Mouse (Mus musculus) megakaryocyte-erythroid progenitor cell, adult 5-6 weeks (primary cell): ENCODE results near the gene Krt2. TPM values are rescaled to one million over a fixed set of nuclear protein-coding genes. Genes with fewer than 3 reads are reported as not detected.

ENCODE experiments used
- ATAC-seq: replicated peaks from 2 replicates; pipeline ENCODE4 v1.8.0; 2016; ENCODE audit warnings: mild to moderate bottlenecking, inconsistent platforms; ENCODE audit not compliant: severe bottlenecking, poor library complexity, low FRiP score, low TSS enrichment
- total RNA-seq, 2 experiments: library from RNA; stranded (forward) in 1 of 2; stranded (reverse) in 1 of 2; fragments of 200-1000, 215-1000 nt in 1 of 2; fragments of >200 nt in 1 of 2; fragmentation: Nextera tagmentation in 1 of 2; gene quantifications; 2 replicates each; pipeline ENCODE4 v1.2.3; 2014 to 2017

Gene Krt2
- total RNA-seq (2014; fragmentation: Nextera tagmentation), result not detected in 2 replicates
- not detected in 2 replicates for total RNA-seq (2017)

DNA sequence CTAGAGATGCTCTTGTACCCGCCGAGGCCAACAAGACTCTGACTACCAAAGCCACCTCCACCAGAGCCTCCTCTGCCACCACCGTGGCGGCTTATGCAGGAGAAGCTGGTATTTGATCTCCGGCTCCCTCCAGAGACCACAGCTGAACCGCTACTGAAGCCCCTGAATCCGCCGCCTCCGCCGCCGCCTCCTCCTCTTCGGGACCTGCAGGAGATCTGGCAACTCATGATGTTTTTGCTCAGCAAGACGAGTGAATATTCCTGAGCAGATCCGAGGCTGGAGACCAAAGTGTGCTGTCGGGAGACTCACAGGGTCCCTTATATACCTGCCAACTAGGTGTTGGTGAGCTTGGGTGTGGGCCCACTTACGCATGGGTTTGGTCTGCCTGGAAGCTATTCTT lies at the start of gene Krt2:
TSS of gene Krt2 (minus strand) at position 295 of the 400 bp plus-strand sequence.
- ATAC-seq, result no peak

GRCm38 (mm10) chr15:101866754-101867153 lies 48.8 kb upstream of the Krt2 start:
- no peak for ATAC-seq

DNA sequence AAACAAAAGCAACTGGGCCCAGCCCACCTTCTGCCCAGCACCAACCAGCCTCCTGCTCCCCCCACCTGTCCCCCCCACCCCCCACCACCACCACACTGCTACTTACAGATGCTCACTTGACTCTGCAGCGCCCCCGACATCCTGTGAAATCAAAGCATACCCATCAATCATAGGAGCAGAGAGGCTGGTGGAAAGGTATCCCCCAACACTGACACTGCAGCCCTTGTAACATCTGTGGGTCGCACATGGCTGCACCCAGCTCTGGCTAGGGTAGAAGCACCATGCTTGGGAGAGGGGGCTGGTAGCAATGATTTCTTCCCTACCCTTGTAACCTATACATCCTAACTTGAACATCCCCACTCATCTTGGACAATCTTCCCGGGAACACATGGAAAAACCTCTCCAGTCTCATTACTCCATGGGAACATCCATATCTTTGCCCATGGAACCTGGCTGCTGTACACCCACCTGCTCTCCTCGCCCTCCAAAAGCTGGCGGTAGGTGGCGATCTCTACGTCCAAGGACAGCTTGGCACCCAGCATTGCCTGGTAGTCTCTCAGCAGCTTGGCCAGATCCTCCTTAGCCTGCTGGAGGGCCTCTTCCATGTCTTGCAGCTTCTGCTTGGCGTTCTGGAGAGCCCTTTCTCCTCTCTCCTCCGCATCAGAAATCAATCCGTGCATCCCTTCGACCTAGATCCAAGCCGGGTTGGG lies 42.6 kb upstream of the Krt2 start:
- ATAC-seq, result no peak

GRCm38 (mm10) chr15:101859735-101860170 lies 41.8 kb upstream of the Krt2 start:
- ATAC-seq, result 0 out of 2 replicates have a peak, but pooled peaks have one; percentile 16

- no peak for ATAC-seq
Measured at GRCm38 (mm10) chr15:101858673-101859425, 40.9 kb upstream of the Krt2 start.

DNA sequence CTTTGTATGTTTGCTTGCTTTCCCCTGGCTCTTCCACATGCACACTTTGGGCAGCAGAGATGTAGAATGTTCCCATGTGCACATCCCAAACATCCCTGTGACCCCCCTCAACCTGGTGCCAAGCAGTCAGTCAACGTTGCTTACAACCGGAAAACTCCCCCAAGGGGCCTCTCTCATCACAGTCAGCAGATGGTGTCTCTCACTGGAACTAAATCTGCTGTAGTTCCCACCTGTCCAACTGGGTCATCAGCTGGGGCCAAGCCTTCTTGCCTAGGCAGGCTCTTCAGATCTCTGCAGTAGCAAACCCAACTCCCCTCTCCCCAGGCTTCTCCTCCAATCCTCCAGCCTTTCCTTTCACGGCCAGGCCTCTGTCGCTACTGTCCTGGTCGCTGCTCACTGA lies 38.7 kb upstream of the Krt2 start:
- no peak for ATAC-seq

DNA sequence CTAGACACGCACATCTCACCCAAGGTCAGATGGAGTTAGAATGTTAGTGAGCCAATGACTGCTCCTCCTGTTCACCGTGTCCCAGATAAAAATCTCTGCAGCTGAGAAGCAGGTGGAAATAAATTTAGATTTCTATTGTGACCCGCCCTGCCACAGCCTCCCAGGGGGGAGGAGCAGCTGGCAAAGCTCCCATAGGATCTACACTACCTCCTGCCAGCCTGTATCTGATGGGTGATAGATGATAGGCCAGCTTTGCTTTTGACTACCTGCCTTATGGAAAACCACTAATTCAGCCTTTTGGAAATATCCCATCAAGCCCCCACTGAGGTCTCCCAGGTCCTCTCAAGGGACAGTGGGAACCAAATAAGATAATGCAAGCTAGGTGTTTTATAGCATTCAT lies 37.8 kb upstream of the Krt2 start:
- ATAC-seq, result no peak

GRCm38 (mm10) chr15:101854294-101854693 lies 36.3 kb upstream of the Krt2 start:
- no peak for ATAC-seq

DNA sequence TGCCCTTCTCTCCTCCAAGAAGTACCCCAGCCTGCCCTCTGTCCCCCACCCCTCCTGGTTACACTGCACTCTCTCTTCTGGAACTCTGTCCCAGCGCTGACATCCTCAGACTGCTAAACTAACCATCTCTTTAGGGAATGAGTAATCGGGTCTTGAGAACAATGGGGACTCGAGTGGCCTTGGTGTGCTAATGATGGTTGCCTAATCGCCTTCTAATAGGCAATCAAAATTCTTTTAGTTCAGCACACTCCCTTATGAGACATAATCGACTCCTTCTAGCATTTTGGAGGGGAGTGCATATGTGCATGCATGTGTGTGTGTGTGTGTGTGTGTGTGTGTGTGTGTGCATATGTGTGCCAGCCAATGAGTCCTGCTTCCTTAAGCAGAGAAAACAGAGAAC lies 34.6 kb upstream of the Krt2 start:
- ATAC-seq, result no peak

DNA sequence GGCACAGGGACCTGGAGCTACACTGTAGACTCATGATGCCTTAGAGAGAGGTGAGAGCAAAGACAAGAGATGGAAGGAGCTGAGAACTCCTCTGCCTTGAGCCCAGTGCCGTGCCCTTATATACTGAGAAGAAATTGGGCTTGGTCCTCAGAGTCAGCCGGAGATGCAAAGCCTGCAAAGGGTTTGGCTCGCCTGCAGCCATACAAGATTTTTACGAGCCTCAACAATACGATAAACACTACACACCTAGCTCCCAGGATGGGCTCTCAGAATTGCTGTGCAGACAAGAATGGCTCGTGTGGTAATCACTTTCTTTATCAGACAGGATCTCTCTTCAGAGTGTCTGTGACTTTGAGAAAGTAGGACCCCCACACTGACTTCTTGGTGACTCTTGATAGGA lies 32.7 kb upstream of the Krt2 start, which contains the start of gene Krt1:
TSS of gene Krt1 (minus strand) at position 101 of the 400 bp plus-strand sequence.
- ATAC-seq, result no peak

GRCm38 (mm10) chr15:101845971-101846403 lies 28.0 kb upstream of the Krt2 start:
- ATAC-seq, result peak; percentile 60

GRCm38 (mm10) chr15:101843192-101843591 lies 25.2 kb upstream of the Krt2 start:
- ATAC-seq, result no peak

DNA sequence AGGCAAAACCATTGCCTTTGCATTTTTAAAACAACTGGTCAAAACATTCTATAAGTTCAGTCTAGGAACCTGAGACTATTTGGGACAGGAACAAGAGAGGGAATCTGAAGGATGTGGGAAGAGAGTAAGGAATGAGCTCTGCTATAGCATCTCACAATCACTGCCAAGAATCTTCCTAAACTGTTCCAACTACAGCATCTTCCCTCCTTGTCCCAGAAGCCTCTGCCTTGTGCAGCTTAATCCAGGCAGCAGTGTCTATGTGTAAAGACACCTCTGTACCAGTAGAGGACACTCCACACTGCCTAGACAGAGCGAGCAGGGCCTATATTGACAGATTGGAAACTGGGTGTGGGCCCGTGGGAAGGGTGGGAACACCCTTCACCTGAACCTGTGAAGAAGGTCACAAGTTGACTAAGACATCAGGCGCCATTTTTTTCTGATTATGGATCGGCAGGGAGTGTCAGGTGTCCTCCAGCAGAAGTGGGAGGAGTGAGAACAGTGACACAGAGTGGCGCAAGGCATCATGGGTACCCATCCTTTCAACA lies 16.9 kb upstream of the Krt2 start:
- ATAC-seq, result no peak

GRCm38 (mm10) chr15:101833131-101833530 lies 15.2 kb upstream of the Krt2 start:
- no peak for ATAC-seq

GRCm38 (mm10) chr15:101829441-101829840 lies 11.5 kb upstream of the Krt2 start:
- no peak for ATAC-seq

DNA sequence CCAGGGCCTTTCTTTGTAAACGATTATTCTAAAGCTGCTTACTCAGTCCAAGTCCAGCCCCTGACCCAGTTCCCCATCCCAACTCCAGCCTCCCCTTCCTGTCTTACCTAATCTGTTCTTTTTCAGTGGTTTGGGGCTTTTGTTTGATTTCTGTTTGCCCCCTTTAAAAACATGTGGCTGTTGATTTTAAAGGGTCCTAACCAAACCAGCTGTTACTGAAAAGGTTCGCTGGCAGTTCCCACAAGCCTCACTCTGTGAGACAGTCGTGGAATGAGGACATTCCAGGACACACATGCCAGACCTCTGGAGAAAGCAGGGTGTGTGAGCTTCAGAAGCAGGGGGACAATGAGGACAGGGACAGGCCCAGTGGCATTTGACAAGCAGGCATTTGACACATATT lies 3.8 kb upstream of the Krt2 start:
- no peak for ATAC-seq

GRCm38 (mm10) chr15:101803052-101803822 lies 14.7 kb downstream of the Krt2 start:
- ATAC-seq, result no peak

GRCm38 (mm10) chr15:101802296-101802835 lies 15.6 kb downstream of the Krt2 start, which contains the start of gene Krt73:
TSS of gene Krt73 (minus strand) at chr15:101802346.
- ATAC-seq, result no peak

DNA sequence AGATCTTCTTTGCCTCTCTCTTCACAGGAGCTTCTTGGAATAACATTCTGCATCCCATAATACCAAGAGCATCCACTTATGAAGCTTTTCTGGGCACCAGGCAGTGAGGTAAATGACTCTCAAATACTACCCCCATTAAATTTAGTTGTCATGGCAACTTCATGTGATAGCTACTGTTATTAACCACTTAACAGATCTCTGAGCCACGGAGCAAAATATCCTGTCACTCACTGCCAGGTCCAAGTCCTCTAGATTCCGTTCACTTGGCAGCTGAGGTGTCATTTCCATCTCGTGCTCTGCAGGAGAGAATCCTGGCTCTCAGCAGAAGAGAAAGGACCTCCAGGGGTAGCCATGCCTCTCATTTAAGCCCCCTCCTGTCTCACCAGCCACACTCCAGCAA lies 27.1 kb downstream of the Krt2 start:
- ATAC-seq, result no peak
